Mouse (Mus musculus) heart, adult 9 months (tissue): ENCODE measurements at regions not wholly inside any gene's neighbourhood (a gene's known extent, or its start where the extent isn't known, plus 50 kb on each side); places are given as distances from the start of the nearest gene placed in this dataset.
"Not testable (repeated sequence)": the region's sequence is repeated elsewhere in the genome, so short reads cannot be mapped to it uniquely, and the experiment has no call there.

Experiments
- DNase-seq, 2 experiments: peaks; one replicate each; pipeline ENCODE4 v3.0.0; 2022; ENCODE audit warnings: low spot score in 2 of 2

- DNase-seq, result peak; percentile 3 to 9
Observed at GRCm38 (mm10) chr9:82484341-82484740, 345.0 kb upstream of the Irak1bp1 start.

- DNase-seq, result no peak
Observed at GRCm38 (mm10) chr9:82493440-82493839, 335.9 kb upstream of the Irak1bp1 start.

- no peak for DNase-seq
Observed at GRCm38 (mm10) chr9:82510014-82510413, 319.3 kb upstream of the Irak1bp1 start.

GRCm38 (mm10) chr9:82518993-82519392, 310.3 kb upstream of the Irak1bp1 start:
- DNase-seq, result no peak

GRCm38 (mm10) chr9:82527867-82528385, 301.4 kb upstream of the Irak1bp1 start:
- DNase-seq, result no peak

GRCm38 (mm10) chr9:82552726-82553125, 276.6 kb upstream of the Irak1bp1 start:
- DNase-seq, result no peak

GRCm38 (mm10) chr9:82553213-82553612, 276.1 kb upstream of the Irak1bp1 start:
- no peak for DNase-seq

GRCm38 (mm10) chr9:82562551-82563465, 266.5 kb upstream of the Irak1bp1 start:
- DNase-seq, result peak in 1 of 2 experiments; percentile 5

GRCm38 (mm10) chr9:82581373-82582018, 247.8 kb upstream of the Irak1bp1 start:
- no peak for DNase-seq

GRCm38 (mm10) chr9:82609111-82609510, 220.2 kb upstream of the Irak1bp1 start:
- DNase-seq, result no peak

- DNase-seq, result no peak
Observed at GRCm38 (mm10) chr9:82609946-82610345, 219.4 kb upstream of the Irak1bp1 start.

GRCm38 (mm10) chr9:82612526-82612925, 216.8 kb upstream of the Irak1bp1 start:
- DNase-seq, result no peak

GRCm38 (mm10) chr9:82632411-82632810, 196.9 kb upstream of the Irak1bp1 start:
- DNase-seq, result peak; percentile 10 to 23

- no peak for DNase-seq
Observed at GRCm38 (mm10) chr9:82640277-82640676, 189.1 kb upstream of the Irak1bp1 start.

GRCm38 (mm10) chr9:82643900-82644299, 185.4 kb upstream of the Irak1bp1 start:
- no peak for DNase-seq

- DNase-seq, result not testable (repeated sequence)
Observed at GRCm38 (mm10) chr9:82655511-82655910, 173.8 kb upstream of the Irak1bp1 start.

GRCm38 (mm10) chr9:82682196-82682595, 147.1 kb upstream of the Irak1bp1 start:
- no peak for DNase-seq

- no peak for DNase-seq
Observed at GRCm38 (mm10) chr9:82709411-82709983, 119.8 kb upstream of the Irak1bp1 start.

GRCm38 (mm10) chr9:82709991-82710593, 119.2 kb upstream of the Irak1bp1 start:
- DNase-seq, result no peak

- DNase-seq, result no peak
Observed at GRCm38 (mm10) chr9:82710945-82711516, 118.3 kb upstream of the Irak1bp1 start.
